Mouse (Mus musculus) lung, postnatal 14 days (tissue): Measurements from ENCODE around the gene Ankrd52.
"Not testable (repeated sequence)": the region's sequence is repeated elsewhere in the genome, so short reads cannot be mapped to it uniquely, and the experiment has no call there.

Source experiments
- DNase-seq: peaks from one replicate; pipeline ENCODE4 v3.0.0; 2021

Gene Ankrd52

DNA sequence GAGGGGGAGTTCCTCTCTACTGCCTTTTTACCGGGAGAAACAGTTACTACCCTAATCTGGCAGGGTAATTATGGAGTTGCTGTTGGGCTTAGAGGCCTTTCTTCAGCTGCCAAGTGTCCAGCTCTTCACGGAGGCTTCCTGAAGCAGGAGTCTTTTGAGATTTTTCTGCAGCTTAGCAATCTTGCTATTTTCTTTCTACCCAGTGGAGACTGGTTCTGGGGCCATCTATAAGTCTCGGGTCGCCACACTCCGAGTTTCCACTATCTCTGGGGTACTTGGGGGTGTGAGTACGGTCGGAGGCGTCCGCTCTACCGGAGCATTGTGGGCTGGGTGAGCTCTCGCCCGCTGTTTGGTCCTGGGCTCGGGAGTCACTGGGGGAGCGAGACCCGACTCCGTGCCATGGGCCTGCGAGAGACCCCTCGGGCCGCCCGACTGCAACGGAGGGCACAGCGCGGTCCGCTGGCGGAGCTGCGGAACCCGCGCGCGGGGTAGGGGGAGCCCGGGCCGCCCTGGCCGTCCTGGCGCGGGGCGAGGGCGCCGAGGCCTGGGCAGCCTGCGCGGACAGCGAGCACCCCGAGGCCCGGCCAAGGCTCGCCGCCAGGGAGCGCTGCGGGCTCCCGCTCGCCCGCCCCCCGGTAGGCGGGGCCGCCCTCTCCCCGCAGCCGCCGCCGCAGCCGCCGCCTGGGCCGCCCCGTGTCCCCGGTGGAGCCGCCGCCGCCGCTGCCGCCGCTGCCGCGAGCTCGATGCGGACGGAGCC lies at the start of gene Ankrd52:
Gene Ankrd52, plus strand, starts transcription at position 661 of the 757 bp plus-strand sequence.
- peak; percentile 90 for DNase-seq

DNA sequence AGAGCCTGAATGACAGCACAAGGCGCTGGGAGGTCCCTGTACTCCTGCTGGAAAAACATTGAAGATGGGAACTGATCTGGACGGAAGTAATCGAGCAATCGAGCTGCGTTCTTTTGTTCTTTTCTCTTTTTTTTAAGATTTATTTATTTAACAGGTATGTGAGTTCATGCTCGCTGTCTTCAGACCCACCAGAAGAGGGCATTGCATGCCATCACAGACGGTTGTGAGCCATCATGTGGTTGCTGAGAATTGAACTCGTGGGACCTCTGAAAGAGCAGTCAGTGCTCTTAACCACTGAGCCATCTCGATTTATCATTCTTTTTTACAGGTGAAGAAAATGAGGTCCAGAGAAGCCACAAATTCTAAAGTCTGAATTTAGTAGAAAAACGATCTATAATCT lies 49.3 kb upstream of the Ankrd52 start:
- DNase-seq, result no peak

DNA sequence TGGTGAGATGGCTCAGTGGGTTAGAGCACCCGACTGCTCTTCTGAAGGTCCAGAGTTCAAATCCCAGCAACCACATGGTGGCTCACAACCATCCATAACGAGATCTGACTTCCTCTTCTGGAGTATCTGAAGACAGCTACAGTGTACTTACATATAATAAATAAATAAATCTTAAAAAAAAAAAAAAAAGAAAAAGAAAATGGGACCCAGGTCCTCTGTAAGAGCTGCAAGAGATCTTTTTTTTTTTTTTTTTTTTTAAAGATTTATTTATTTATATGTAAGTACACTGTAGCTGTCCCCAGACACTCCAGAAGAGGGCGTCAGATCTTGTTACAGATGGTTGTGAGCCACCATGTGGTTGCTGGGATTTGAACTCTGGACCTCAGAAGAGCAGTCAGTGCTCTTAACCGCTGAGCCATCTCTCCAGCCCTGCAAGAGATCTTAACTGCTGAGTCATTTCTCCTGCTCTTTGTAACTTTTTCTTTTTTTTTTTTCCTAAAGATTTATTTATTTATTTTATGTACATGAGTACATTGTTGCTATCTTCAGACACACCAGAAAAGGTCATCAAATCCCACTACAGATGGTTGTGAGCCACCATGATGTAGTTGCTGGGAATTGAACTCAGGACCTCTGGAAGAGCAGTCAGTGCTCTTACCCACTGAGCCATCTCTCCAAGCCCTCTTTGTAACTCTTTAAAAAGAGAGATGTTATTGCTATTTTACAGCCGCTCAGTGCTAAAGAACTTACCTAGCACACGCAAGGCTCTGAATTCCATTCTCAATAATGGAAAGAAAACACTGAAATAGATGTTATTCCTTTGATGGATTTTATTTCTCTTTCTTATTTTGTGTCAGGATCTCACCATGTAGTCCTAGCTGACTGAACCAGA lies 44.3 kb upstream of the Ankrd52 start:
- not testable (repeated sequence) for DNase-seq

DNA sequence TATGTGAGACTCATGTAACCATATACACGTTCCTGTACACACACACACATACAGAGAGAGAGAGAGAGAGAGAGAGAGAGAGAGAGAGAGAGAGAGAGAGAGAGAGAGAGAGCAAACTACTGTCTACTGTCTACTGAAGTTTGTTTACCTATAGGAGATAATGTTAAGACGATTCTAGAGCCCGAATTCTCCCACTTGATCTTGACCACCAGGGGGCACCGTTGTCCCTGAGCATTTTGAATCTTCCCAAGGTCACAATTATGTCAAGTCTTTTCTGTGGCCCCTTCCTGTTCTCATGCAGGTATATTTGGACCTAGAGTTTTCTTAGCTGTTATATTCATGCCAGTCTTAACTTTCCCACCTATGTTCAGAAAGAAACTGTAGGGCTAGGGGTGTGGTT lies 41.3 kb upstream of the Ankrd52 start:
- DNase-seq, result peak; percentile 90

DNA sequence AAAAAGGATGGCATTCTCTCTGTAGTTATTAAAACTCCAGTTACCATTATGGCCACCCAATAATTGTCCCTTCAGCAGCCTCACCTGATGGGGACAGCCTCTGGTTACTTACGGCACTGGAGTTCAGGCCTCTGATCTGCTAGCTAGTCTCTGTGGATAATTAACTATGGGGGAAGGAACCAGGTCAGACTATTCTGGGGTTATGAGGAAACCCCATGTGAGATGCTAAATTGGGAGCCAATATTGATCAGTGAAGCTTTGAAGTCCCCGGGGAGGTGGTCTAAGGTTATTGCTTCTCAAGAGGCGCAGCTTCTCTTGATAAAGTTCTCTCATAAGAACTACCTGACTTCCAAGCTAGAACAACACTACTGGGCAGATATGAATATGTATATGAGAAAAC lies 40.7 kb upstream of the Ankrd52 start:
- no peak for DNase-seq

DNA sequence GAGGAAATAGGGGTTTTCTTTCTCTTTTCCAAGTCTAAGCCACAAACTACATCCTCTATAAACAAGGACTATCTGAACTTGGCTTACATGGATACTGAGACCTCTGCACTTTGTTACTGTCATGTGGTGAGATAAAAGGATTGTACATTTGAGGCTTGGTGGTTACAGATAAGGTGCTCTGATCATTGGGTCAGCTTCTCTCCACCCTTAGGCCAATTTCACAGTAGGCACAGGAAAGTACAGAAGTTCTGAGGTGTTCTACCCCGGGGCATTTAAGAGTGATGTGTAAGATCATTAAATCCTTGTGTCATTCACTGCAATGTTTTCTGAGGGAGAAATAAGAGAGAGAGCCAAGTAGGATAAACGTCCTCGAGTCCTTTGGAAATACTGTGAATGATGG lies 40.3 kb upstream of the Ankrd52 start:
- no peak for DNase-seq

DNA sequence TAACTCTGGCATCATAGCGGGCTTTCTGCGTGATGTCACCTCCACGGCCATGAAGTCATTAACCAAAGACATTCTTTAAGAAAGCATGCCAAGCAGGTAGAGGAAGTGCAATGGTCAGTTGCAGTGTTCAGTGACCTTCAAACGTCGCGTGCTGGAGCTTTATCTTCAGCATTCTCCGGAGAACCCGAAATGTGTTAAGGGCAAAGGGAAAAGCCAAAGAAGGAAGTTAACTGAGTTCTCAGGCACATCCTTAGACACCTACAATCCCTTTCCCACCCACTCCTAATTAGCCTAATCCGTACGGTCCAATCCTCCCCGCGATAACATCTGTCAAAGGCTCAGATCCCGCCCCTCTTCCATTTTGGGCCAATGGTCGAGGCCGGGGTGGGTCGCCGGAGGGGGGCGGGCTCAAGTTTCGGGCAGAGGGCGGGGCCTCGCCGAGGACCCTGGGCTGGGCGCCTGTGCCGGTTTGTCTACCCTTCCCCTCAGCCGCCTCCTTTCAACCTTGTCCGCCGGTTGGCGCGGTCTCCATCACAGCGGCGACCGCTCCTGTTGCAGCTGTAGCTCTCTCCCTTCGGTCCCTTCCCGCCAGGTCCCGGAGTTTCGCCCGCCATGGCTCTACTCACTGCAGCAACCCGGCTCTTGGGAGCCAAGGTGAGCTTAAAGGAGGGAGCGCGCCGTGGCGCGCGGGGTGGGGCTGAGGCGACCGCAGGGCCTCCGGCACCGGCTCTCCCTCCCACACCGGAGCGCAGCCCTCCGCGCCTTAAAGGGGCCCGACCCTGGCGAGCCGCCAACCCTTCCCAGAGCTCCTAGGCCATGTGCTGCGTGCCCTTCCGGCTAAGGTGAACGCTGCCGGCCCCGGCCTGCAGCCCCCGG lies 39.4 kb upstream of the Ankrd52 start, which contains the start of gene Cs:
Gene Cs, plus strand, starts transcription at position 429 of the 876 bp plus-strand sequence.
- DNase-seq, result peak; percentile 97

DNA sequence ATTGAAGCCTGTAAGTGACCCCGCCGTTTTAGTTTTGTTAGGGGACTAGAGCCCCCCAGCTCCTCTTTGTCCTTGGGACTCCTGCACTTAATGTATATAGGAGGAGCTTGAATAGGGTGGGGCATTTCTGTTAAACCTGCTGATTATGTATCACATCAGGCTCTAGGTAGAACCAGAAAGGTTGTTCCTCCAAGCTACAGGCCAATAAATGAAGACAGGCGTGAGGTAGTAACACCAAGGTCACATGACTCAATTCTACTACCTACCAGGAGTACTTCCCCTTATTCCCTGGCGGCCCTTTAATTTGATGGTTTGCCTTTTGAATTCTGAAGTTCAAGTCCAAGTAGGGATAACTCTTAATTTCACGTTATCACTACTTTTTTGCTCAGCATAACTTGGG lies 38.5 kb upstream of the Ankrd52 start:
- no peak for DNase-seq

DNA sequence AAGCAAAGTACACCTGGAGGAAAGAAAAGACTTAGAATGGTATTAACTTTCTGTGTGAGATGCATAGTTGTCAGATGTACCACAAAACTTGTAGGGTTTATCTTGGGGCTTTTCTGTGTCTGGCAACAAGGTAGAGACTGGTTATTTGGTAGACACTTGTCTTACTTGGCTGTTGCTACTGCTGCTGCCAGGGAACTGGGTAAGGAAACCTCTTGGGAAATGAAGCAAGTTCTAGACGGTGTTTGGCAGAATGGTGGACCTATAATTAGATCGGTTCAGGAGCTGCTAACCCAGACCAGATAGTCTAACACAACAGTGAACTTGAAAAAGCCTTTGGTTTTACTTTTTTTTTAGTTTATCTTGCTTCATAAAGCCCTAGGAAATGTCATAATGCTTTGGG lies 38.0 kb upstream of the Ankrd52 start:
- no peak for DNase-seq

DNA sequence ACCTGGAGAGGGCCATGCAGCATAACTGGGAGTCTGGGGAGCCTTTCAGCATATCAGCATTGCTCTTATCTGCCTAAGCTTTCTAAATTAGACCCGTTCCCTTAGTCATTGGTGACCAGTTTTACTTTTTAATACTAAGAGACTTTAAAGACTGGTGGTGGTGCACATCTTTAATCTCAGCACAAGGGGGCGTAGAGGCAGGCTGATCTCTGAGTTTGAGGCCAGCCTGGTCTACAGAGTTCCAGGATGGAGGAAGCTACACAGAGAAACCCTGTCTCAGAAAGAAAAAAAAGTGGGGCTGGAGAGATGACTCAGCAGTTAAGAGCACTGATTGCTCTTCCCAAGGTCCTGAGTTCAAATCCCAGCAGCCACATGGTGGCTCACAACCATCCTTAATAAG lies 36.7 kb upstream of the Ankrd52 start:
- no peak for DNase-seq

DNA sequence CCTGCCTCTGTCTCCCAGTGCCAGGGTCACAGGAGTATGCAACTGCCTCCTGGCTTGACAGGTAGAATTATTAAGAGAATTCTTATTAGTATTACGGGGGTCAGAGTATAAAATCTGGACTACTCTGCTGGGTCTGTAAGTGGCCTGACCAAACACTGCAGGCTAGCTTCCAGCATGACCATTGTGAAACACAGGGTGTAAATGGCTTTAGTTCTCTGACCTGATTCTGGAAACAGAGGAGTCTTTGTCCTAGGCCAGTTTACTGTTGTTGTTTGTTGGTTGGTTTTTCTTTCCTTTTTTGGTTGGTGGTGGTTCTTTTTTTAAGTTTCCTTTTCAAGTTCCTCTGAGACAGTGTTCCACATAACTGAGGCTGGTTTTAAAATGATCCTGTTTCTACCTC lies 33.5 kb upstream of the Ankrd52 start:
- DNase-seq, result no peak

DNA sequence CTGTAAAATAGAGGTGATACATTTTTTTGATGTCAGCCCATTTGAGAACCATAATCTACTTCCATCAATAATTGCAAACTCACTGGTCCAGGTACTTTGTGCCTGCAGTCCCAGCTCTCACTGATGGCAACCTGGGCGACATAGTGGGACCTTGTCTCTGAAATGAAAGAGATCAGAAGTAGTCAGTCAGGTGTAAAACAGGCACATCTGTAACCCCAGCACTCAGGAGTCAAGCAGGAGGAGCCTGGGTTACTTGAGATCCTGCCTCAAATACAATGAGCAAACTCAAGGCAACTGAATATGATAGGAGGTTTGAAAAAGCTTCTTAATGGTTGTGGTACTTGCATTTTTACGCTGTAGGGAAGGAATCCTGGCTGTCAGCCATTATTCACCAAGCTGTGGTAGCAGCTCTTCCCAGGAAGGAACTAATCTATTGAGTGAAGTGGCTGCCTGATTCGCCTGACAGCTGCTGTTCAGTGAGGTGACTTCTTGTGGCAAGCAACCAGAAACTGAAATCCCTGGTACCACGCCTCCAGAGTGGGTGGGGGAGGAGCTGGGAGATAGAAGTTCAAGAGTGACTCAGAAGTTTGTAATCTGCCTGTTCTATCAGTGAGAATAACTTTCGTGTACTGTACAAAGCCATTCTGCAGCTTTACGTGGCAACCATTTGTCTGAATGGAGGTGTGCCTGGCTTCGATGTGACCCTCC lies 32.2 kb upstream of the Ankrd52 start:
- peak; percentile 79 for DNase-seq

DNA sequence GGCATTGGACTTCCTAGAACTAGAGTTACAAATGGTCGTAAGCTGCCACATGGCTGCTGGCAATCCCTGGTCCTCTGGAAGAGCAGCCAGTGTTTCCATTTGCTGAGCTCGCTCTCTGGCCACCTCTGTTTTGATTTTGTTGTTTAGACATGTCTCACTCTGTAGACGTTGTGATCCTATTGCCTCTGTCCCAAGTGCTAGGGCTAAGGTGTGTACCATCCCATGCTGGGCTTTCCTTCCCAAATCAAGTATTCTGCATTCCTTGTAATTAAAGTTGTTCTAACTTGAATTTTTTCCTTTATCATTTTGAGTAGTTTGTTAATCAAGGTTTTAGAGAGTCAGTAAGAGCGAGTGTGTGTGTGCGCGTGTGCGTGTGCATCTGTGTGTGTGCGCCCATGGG lies 29.4 kb upstream of the Ankrd52 start:
- DNase-seq, result no peak

DNA sequence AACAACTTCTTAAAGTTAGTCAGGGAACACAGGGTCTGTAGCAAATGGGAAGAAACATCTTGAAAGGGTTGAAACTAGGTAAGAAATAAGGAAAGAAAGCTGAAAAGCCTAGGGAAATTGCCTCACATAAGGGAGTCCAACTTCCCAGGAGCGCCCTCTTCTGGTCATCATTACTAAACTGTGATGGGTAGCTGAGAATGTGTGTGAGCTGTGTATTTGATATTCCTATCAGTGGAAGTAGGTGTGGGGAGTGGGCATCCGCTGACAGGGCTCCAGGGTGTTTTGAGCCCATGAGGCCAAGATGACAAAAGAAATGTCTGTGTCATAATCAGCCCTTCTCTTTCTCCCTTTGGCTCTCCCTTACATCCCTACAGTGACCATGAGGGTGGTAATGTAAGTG lies 18.1 kb upstream of the Ankrd52 start:
- DNase-seq, result peak; percentile 77

DNA sequence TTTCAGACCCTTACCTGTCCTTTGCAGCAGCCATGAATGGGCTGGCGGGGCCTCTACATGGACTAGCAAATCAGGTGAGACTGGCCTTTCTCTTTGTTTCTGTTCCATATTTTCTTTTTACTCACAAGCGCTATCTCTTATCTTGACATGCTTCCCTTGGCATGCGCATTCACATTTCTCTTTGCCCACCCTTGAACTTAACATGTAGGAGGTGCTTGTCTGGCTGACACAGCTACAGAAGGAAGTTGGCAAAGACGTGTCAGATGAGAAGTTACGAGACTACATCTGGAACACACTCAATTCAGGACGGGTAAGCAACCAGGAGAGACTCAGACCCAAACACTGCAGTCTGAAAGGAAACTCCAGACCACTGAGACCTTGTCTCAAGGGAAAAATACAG lies 17.7 kb upstream of the Ankrd52 start:
- no peak for DNase-seq

DNA sequence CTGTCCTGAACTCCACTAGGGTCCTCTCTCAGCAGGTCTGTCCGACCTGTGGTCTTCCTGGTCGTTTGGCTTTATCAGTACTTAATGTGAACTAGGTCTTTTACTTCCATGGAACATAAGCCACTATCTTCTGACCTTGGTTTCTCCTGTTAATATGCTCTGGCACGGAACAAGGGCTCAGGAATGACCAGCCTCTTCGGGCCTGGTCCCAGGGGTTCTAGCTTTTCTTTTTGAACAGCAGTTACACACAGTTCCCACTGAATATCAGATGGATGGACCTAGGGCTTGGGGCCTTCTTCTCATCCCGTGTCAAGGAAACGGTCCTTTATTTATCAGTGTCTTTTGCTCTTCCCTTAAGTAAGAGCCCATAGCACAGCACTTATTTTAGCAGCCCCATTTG lies 15.1 kb upstream of the Ankrd52 start:
- no peak for DNase-seq

DNA sequence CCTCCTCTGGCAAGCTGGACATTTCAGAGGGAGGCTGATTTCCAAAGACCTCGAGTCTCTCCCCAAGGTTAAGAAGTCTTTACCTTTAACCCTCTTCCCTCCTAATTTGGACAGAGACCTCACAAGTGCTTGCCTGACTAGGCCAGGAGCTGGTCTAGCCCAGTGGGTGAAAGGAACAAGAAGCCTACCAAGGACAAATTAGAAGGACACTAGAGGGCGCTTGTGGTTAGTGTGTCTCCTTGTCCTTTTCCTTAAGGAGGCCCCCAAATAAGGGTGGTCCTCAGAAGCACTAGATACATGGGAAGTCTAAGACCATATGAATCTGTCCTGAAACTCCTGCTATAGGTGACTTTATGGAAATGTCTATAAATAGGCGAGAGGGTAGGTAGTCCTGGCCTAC lies 14.3 kb upstream of the Ankrd52 start:
- peak; percentile 38 for DNase-seq

DNA sequence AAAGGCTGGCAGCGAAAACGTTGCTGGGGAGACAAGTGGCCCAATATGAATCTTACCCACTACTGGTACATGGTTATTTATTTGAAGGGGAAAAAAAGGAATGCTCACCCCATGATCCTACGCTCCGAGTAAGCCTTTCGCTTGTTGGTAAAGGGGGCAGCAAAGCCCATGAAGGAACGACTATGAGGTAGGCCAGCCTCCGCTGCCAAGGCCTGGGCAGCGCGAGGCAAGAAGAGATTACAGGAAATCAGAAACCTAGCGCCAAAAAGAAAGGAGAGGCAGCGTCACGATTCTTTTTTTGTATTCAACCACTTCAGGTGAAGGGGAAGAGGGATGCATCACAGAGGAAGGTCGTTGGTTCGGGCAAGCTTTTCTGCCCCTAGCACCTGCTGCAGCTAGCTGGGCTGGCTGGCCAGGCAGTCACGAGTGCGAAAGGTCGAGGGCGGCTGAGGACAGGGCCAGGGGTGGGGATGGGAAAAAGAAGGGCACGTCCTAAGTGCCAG lies 9.0 kb upstream of the Ankrd52 start:
- no peak for DNase-seq

DNA sequence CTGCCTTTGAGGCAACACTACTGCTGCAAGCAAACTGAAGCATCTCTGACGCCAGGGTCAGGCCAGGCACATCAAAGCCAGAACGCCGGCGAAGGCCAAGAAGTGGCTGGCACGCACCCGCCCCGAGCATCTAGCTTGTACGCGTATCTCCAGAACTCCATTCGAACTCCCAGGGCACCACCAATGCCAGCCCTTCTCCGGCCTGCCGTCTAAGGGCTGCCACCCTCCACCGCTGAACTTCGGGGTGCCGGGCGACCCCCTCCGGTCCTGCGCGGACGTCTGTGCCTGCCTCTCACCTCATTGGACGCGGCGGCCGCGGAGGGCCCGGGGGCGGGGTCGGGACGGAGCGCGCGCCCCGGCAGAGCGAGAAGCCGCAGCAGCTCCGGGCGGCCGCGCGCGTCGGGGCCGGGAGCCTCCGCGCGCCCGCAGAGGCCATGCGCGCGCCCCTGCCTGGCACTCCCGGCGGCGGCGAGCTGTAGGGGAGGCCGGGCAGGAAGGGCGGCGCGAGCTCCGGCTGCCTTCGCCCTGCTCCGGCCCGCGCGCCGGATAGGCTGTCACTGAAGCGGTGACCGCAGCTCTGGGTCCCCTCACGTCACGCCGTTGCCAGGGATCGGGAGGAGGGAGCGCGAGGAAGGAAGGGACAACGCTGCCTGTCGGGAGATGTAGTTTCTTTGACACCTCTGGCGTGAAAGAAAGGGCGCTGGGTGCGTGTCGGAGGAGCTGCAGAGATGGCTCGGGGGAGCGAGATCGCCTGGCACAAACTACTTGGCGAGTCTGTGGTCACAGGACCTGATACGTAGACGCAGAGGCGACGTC lies 8.3 kb upstream of the Ankrd52 start, which contains the start of gene Coq10a:
Gene Coq10a, minus strand, starts transcription at position 596 of the 816 bp plus-strand sequence.
- peak; percentile 89 for DNase-seq

DNA sequence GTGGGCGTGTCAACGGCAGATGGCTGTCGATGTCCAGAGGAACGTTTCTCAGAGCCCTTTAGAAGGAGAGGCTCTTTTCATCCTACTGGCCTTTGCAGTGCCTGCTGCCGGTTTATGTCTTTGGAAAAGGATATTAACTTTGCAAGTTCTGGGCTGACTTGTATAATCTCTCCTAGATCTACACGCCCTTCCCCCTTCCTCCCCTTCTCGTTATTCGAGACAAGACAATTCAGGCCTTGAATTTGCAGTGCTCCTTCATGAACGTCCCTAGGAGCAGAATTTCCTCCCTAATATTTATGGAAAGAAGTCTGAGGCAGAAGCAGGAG lies 7.7 kb upstream of the Ankrd52 start:
- DNase-seq, result no peak

DNA sequence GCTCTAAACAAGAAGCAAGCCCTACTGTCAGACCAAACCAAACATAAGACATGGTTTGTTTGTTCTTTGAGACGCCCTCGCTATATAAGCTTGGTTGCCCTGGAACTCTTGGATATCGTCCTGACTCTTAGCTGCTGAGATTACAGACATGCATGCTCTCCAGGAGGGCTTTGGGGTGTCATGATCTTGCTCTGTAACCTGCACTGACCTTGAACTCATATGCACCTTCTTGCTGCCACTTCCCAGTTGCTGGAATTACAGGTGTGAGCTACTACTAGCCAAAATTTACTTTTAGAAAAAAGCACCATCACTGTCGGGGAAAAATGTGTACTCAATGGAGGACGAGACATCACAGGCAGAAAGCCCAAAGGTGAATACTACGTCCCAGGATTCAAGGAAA lies 7.3 kb upstream of the Ankrd52 start:
- DNase-seq, result no peak
